Mouse (Mus musculus) 416B (cell line): ENCODE data around the gene Bcr.

Experiments used
- DNase-seq: peaks from one replicate; pipeline ENCODE4 v3.0.0; 2011; ENCODE audit warnings: low read depth

The Bcr gene

GRCm38 (mm10) chr10:75094338-75094737 lies 33.9 kb downstream of the Bcr start:
- no peak for DNase-seq

- DNase-seq = no peak
These were observed 34.8 kb downstream of the Bcr start for GRCm38 (mm10) chr10:75095216-75095615.

GRCm38 (mm10) chr10:75098446-75099183 lies 38.2 kb downstream of the Bcr start:
- no peak for DNase-seq

- DNase-seq = no peak
These were observed 39.9 kb downstream of the Bcr start for GRCm38 (mm10) chr10:75100298-75100697.

GRCm38 (mm10) chr10:75103502-75103901 lies 43.1 kb downstream of the Bcr start:
- peak; percentile 83 for DNase-seq

- peak; percentile 84 for DNase-seq
These were observed 44.1 kb downstream of the Bcr start for GRCm38 (mm10) chr10:75104191-75105098.

- peak; percentile 92 for DNase-seq
These were observed 44.7 kb downstream of the Bcr start for GRCm38 (mm10) chr10:75105099-75105461.

- peak; percentile 93 for DNase-seq
These were observed 45.3 kb downstream of the Bcr start for GRCm38 (mm10) chr10:75105687-75106086.

- DNase-seq = peak; percentile 63
These were observed 46.6 kb downstream of the Bcr start for GRCm38 (mm10) chr10:75106940-75107381.

GRCm38 (mm10) chr10:75108092-75108491 lies 47.7 kb downstream of the Bcr start:
- no peak for DNase-seq

GRCm38 (mm10) chr10:75111446-75112201 lies 51.2 kb downstream of the Bcr start:
- DNase-seq = no peak

GRCm38 (mm10) chr10:75112405-75112804 lies 52.0 kb downstream of the Bcr start:
- DNase-seq = no peak

GRCm38 (mm10) chr10:75113620-75114019 lies 53.2 kb downstream of the Bcr start:
- DNase-seq = no peak

GRCm38 (mm10) chr10:75115240-75115639 lies 54.8 kb downstream of the Bcr start:
- DNase-seq = no peak

- no peak for DNase-seq
These were observed 56.6 kb downstream of the Bcr start for GRCm38 (mm10) chr10:75116842-75117457.

GRCm38 (mm10) chr10:75118444-75118843 lies 58.1 kb downstream of the Bcr start:
- DNase-seq = no peak

GRCm38 (mm10) chr10:75119396-75119795 lies 59.0 kb downstream of the Bcr start:
- peak; percentile 30 for DNase-seq

- DNase-seq = no peak
These were observed 59.8 kb downstream of the Bcr start for GRCm38 (mm10) chr10:75120176-75120575.

- peak; percentile 97 for DNase-seq
These were observed 60.6 kb downstream of the Bcr start for GRCm38 (mm10) chr10:75121028-75121427.

- peak; percentile 77 for DNase-seq
These were observed 65.2 kb downstream of the Bcr start for GRCm38 (mm10) chr10:75125577-75125976.

- DNase-seq = peak; percentile 80
These were observed 68.9 kb downstream of the Bcr start for GRCm38 (mm10) chr10:75129283-75129710.
